Mouse (Mus musculus): ENCODE results near the gene Fam167b.
"Not testable (repeated sequence)": the region's sequence is repeated elsewhere in the genome, so short reads cannot be mapped to it uniquely, and the experiment has no call there.

The Fam167b gene

GRCm38 (mm10) chr4:129558321-129558955, 19.9 kb downstream of the Fam167b start:
- DNase-seq (ENCODE audit: low spot score), result no peak

- no peak for DNase-seq (ENCODE audit: low spot score)
Observed at GRCm38 (mm10) chr4:129557256-129557808, 21.0 kb downstream of the Fam167b start.

GRCm38 (mm10) chr4:129556532-129557223, 21.7 kb downstream of the Fam167b start:
- DNase-seq (ENCODE audit: low spot score), result peak; percentile 91

- DNase-seq (ENCODE audit: low spot score), result peak; percentile 23
Observed at GRCm38 (mm10) chr4:129555862-129556531, 22.4 kb downstream of the Fam167b start.

- peak; percentile 37 for DNase-seq (ENCODE audit: low spot score)
Observed at GRCm38 (mm10) chr4:129555421-129555861, 22.9 kb downstream of the Fam167b start.

- DNase-seq (ENCODE audit: low spot score), result not testable (repeated sequence)
Observed at GRCm38 (mm10) chr4:129554512-129554911, 23.8 kb downstream of the Fam167b start.

- DNase-seq (ENCODE audit: low spot score), result no peak
Observed at GRCm38 (mm10) chr4:129550295-129550694, 28.1 kb downstream of the Fam167b start.

- no peak for DNase-seq (ENCODE audit: low spot score)
Observed at GRCm38 (mm10) chr4:129549306-129549705, 29.0 kb downstream of the Fam167b start.

GRCm38 (mm10) chr4:129547631-129548030, 30.7 kb downstream of the Fam167b start:
- not testable (repeated sequence) for DNase-seq (ENCODE audit: low spot score)

GRCm38 (mm10) chr4:129544106-129544505, 34.2 kb downstream of the Fam167b start:
- DNase-seq (ENCODE audit: low spot score), result no peak

GRCm38 (mm10) chr4:129542592-129543141, 35.7 kb downstream of the Fam167b start, which contains the start of gene Hdac1:
Gene Hdac1 (minus strand): TSS chr4:129542713.
- peak; percentile 99 for DNase-seq (ENCODE audit: low spot score)

- DNase-seq (ENCODE audit: low spot score), result peak; percentile 45
Observed at GRCm38 (mm10) chr4:129541868-129542591, 36.3 kb downstream of the Fam167b start.

- no peak for DNase-seq (ENCODE audit: low spot score)
Observed at GRCm38 (mm10) chr4:129540012-129540411, 38.3 kb downstream of the Fam167b start.

GRCm38 (mm10) chr4:129528901-129529300, 49.4 kb downstream of the Fam167b start:
- not testable (repeated sequence) for DNase-seq (ENCODE audit: low spot score)
